Mouse (Mus musculus): ENCODE measurements around the gene Rcsd1.

DNA sequence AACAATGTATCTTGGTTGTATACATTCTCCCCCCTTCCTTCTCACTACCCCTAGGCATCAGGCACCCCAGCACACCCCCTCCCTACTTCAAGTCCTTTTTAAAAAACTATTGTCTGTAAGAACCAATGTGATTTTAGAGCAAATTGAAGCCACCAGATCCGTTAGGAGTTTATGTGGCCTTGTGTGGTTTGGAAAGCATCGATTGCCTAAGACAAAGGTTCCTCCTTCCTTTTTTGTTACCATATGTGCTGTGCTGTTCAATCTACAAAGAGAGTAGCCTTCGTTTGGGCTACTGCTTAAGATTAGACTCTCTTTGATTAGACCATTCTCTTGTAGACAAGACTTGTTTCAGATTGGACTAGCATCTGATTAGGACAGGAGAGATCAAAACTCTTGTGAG is 28.3 kb upstream of the Rcsd1 start:
- TF ChIP-seq CTCF (IDR thresholded peaks at IDR 0.05; ENCODE audit: insufficient read depth, low read length) (no peak), POLR2A (IDR thresholded peaks at IDR 0.05; ENCODE audit: borderline replicate concordance, extremely low read depth, low read depth, low read length) (no peak)

All from lung, adult 2 months (tissue).